Mouse (Mus musculus): ENCODE measurements around the gene Vpreb1. TPM values are rescaled to one million over a fixed set of nuclear protein-coding genes. Genes with fewer than 3 reads are reported as not detected.
A peak's percentile ranks its signal among the peaks of the same experiment; 100 is the strongest.

The Vpreb1 gene
- not detected in 2 replicates for total RNA-seq (2014; rRNA removed; ENCODE audit: low replicate concordance)
- polyA plus RNA-seq (2015; fragmentation: Nextera tagmentation; extraction: Ambion mirVana): 0.44 and 1.0 TPM in 2 replicates

DNA sequence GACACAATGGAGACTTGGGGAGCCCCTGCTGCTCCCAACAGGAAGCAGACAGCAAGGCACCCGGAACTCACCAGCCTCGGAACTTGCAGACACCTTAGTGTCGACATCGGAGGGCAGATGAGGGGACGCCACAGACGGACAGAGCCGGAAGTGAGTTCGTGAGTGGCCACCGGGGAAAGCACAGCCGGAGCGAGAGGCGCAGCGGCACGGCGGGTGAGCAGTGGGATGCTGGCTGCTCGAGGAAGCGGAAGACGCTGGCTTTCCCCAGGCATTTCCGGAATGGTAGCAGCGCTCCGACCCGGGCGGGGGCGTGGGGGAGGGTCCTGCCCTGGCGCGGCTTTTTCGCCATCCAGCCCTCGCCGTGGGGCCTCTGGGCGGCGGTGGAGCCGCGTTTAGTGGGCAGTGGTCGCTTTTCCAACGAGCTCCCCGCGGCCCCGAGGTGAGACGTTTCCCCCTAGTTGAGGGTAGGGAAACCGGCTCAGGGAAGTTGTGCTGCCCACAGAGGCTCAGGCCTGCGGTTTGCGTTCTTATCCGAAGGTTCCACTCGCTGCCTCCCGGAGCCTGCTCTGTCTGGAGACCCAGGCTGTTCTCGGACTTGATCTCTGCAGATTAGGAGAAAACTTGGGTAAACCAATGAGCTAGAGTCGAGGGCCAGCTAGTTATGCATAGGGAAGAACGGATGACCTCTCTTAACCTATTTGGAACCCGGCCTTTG lies at the start of gene Vpreb1, which contains the start of gene Top3b:
Vpreb1 (minus strand) TSS at position 227 of the 715 bp plus-strand sequence.
Top3b (plus strand) TSS at position 120 of the 715 bp plus-strand sequence.
- Histone ChIP-seq H3K27ac (ENCODE audit: low read depth) (peak within 1 kb of the TSS; percentile 96), H3K36me3 (replicated peaks; ENCODE audit: control insufficient read depth, insufficient read depth, low read length) (peaks cover 7% of the 10 kb centered on the region; the same call in 1 of the 2 replicates), H3K4me2 (ENCODE audit: low read depth, low read length) (peak within 1 kb of the TSS; percentile 65), H3K4me3 (ENCODE audit: low read depth, low read length) (peak within 1 kb of the TSS; percentile 75), H3K4me1 (ENCODE audit: control insufficient read depth, insufficient read depth) (peaks cover 18% of the 10 kb centered on the region; the same call in 1 of the 2 replicates), H3K27me3 (ENCODE audit: control insufficient read depth, insufficient read depth, low read length) (no peaks in the 10 kb centered on the region), H3K9me3 (replicated peaks; ENCODE audit: control insufficient read depth, low read length) (no peaks in the 10 kb centered on the region), H3K9ac (replicated peaks; ENCODE audit: low read depth, low read length) (peak within 1 kb of the TSS; percentile 85)
- peak; percentile 97 for ATAC-seq (ENCODE audit: insufficient read depth, low read depth)
- 0% methylated on average over 49 of the region's 49 CpGs for WGBS
- TF ChIP-seq CTCF (IDR thresholded peaks at IDR 0.05; ENCODE audit: low read depth): peak; percentile 30; the same call in 1 of the 2 replicates
- TF ChIP-seq EP300 (IDR thresholded peaks at IDR 0.05; ENCODE audit: low read depth): peak; percentile 57; the same call in 1 of the 2 replicates
- peak; percentile 93 for DNase-seq (ENCODE audit: low spot score)

DNA sequence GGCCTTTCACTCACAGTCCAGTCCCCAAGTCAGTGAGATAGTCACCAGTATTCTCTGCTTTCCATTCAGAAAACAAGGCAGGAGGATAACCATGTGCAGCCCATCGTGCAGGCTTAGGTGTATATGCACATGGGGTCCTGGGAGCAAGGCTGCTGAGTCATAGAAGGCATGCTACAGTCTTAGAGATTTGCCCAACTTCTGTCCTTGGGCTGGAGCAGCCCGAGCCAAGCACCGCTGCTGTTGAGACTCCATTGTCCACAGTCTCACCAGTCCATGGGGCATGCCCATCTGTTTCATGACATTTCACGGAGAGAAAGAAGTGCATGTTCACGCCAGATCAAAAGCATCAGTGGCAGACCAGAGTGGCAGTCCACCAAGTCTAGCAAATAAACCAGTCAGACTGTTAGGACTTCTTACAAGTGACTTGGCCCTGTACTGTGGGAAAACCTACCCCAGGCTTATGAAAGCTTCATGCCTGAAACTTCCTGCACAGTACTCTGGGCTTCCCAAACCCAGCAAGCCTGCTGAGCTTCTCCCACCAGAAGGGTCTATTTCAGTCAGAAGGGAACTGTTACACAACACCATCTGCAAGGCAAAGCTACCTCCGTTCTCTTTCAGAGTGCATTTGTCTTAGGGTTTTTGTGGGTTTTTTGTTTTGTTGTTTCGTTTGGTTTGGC lies 47.9 kb upstream of the Vpreb1 start:
- whole genome bisulfite sequencing: 92% methylated on average over 7 of the region's 7 CpGs
- no peak overlapping the region for H3K4me2 ChIP-seq (ENCODE audit: low read depth, low read length)
- H3K27ac ChIP-seq (ENCODE audit: low read depth): no peak overlapping the region
- H3K27me3 ChIP-seq (ENCODE audit: control insufficient read depth, insufficient read depth, low read length): no peaks in the 10 kb centered on the region
- no peak overlapping the region for H3K9ac ChIP-seq (replicated peaks; ENCODE audit: low read depth, low read length)
- ATAC-seq (ENCODE audit: insufficient read depth, low read depth) (no peak), DNase-seq (ENCODE audit: low spot score) (no peak)
- H3K4me3 ChIP-seq (ENCODE audit: low read depth, low read length): no peak overlapping the region
- TF ChIP-seq CTCF (IDR thresholded peaks at IDR 0.05; ENCODE audit: low read depth) (no peak), EP300 (IDR thresholded peaks at IDR 0.05; ENCODE audit: low read depth) (no peak)
- H3K36me3 ChIP-seq (replicated peaks; ENCODE audit: control insufficient read depth, insufficient read depth, low read length): peaks cover 67% of the 10 kb centered on the region
- no peaks in the 10 kb centered on the region for H3K9me3 ChIP-seq (replicated peaks; ENCODE audit: control insufficient read depth, low read length)
- no peaks in the 10 kb centered on the region for H3K4me1 ChIP-seq (ENCODE audit: control insufficient read depth, insufficient read depth)

DNA sequence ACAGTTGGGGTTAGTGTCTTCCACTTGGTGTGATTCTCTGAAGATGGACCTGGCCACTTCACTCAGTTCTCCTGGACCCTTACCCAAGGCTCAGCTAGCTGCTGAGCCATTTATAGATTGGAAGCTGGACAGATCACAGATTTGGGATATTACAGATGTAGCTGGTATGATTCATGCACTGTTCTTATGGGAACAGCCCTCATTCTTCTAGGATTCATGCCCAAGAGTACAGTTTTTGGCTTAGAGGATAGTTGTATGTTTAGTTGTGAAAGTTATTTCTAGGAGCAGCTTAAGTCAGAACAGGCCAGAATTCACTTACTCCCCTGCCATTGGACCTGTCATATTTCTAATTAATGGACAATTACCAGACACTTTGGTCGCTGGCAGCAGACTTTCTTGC lies 42.8 kb upstream of the Vpreb1 start:
- Histone ChIP-seq H3K36me3 (replicated peaks; ENCODE audit: control insufficient read depth, insufficient read depth, low read length) (peaks cover 57% of the 10 kb centered on the region), H3K4me2 (ENCODE audit: low read depth, low read length) (no peak overlapping the region), H3K9me3 (replicated peaks; ENCODE audit: control insufficient read depth, low read length) (no peaks in the 10 kb centered on the region), H3K27ac (ENCODE audit: low read depth) (no peak overlapping the region), H3K4me1 (ENCODE audit: control insufficient read depth, insufficient read depth) (no peaks in the 10 kb centered on the region), H3K27me3 (ENCODE audit: control insufficient read depth, insufficient read depth, low read length) (no peaks in the 10 kb centered on the region), H3K9ac (replicated peaks; ENCODE audit: low read depth, low read length) (no peak overlapping the region), H3K4me3 (ENCODE audit: low read depth, low read length) (no peak overlapping the region)
- TF ChIP-seq CTCF (IDR thresholded peaks at IDR 0.05; ENCODE audit: low read depth) (no peak), EP300 (IDR thresholded peaks at IDR 0.05; ENCODE audit: low read depth) (no peak)
- ATAC-seq (ENCODE audit: insufficient read depth, low read depth): no peak
- WGBS: 64% methylated on average over 1 of the region's 1 CpGs
- DNase-seq (ENCODE audit: low spot score): no peak

DNA sequence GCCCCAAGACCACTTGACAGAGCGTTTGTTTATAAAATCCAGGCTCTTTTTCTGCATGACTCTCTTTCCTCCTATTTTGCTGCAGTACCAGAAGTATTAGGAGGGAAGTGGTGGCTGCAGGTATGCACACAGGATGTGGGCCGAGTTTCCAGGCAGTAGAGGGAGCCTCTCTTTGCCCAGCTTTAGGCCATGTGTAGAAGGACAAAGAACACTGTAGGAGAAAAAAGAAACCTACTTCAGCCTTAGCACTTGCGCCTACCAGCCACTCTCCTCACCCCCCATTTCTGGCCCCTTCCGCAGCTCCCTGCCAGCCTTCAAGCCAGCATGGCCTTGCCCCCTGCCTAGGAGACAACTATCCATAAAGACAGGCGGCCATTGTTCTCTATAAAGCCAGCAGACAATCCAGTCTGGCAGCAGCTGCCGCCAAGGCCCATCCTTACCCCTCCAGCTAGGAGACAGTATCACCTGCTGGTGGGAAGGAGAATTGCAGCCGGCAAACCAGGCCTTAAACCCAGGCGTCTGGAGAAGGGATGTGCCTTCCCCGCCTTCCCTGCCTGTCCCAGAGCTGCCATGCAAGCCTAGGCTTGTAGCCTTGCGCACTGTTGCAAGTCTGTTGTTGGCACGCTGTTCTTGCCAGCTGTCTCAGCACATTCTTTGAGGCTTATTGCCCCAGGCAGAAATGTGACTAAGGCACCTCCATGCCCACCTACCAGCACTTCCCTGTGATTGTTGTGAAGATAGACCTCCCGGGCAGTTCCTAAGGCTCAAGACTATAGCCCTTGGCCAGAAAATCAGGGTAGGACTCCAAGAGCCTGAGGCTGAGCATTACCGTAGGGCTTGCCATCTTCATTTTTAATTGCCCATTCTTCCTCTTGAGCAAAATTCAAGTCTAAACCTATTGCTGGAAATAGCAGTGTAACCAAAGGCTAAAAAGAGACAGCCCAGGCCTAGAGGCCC lies 41.3 kb upstream of the Vpreb1 start:
- ATAC-seq (ENCODE audit: insufficient read depth, low read depth) (peak; percentile 73), DNase-seq (ENCODE audit: low spot score) (peak; percentile 77)
- no peak overlapping the region for H3K4me3 ChIP-seq (ENCODE audit: low read depth, low read length)
- no peaks in the 10 kb centered on the region for H3K4me1 ChIP-seq (ENCODE audit: control insufficient read depth, insufficient read depth)
- no peak overlapping the region for H3K4me2 ChIP-seq (ENCODE audit: low read depth, low read length)
- H3K27me3 ChIP-seq (ENCODE audit: control insufficient read depth, insufficient read depth, low read length): no peaks in the 10 kb centered on the region
- no peaks in the 10 kb centered on the region for H3K9me3 ChIP-seq (replicated peaks; ENCODE audit: control insufficient read depth, low read length)
- peaks cover 42% of the 10 kb centered on the region for H3K36me3 ChIP-seq (replicated peaks; ENCODE audit: control insufficient read depth, insufficient read depth, low read length)
- peak overlapping the region; percentile 69 for H3K27ac ChIP-seq (ENCODE audit: low read depth)
- 47% methylated on average over 13 of the region's 13 CpGs for WGBS
- no peak overlapping the region for H3K9ac ChIP-seq (replicated peaks; ENCODE audit: low read depth, low read length)
- no peak for TF ChIP-seq EP300 (IDR thresholded peaks at IDR 0.05; ENCODE audit: low read depth)
- TF ChIP-seq CTCF (IDR thresholded peaks at IDR 0.05; ENCODE audit: low read depth): peak; percentile 95

DNA sequence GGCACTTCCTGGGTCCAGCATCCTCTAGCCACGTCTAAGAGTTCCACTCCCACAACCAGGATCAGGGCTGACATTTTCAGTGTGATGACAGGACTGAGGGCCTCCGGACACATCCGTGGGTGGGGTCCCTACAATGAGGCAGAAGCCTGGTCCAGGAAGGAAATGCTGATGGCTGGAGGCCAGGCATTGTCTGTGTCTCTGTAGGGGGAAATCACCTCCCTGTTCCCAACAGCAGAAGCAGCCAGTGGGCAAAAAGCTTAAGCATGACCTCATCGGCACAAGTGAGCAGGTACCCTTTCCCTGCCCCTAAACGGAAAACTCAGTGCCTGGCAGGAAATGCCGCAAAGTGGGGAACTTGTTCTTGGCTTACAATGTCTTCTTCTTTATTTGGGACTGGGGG lies 37.2 kb upstream of the Vpreb1 start:
- Histone ChIP-seq H3K4me1 (ENCODE audit: control insufficient read depth, insufficient read depth) (0 out of 2 replicates have a peak, but pooled peaks cover 8% of the 10 kb centered on the region), H3K27me3 (ENCODE audit: control insufficient read depth, insufficient read depth, low read length) (no peaks in the 10 kb centered on the region), H3K27ac (ENCODE audit: low read depth) (peak overlapping the region; percentile 92), H3K9me3 (replicated peaks; ENCODE audit: control insufficient read depth, low read length) (no peaks in the 10 kb centered on the region), H3K4me2 (ENCODE audit: low read depth, low read length) (no peak overlapping the region), H3K36me3 (replicated peaks; ENCODE audit: control insufficient read depth, insufficient read depth, low read length) (peaks cover 48% of the 10 kb centered on the region), H3K4me3 (ENCODE audit: low read depth, low read length) (no peak overlapping the region), H3K9ac (replicated peaks; ENCODE audit: low read depth, low read length) (no peak overlapping the region)
- peak; percentile 86 for ATAC-seq (ENCODE audit: insufficient read depth, low read depth)
- TF ChIP-seq EP300 (IDR thresholded peaks at IDR 0.05; ENCODE audit: low read depth): peak; percentile 93
- TF ChIP-seq CTCF (IDR thresholded peaks at IDR 0.05; ENCODE audit: low read depth): no peak
- 31% methylated on average over 6 of the region's 6 CpGs for WGBS
- peak; percentile 73 for DNase-seq (ENCODE audit: low spot score)
